Mouse (Mus musculus): Measurements from ENCODE around the gene Eno1.

GRCm38 (mm10) chr4:150216423-150216822 is 20.1 kb upstream of the Eno1 start:
- TF ChIP-seq CTCF (conservative IDR thresholded peaks at IDR 0.05; ENCODE audit: insufficient read depth, insufficient read length, low read depth, low read length) (no peak), POLR2A (IDR thresholded peaks at IDR 0.05; ENCODE audit: low read depth, low read length) (no peak)
